Mouse (Mus musculus) heart, embryonic 10.5 days (tissue): ENCODE measurements around the gene A930033H14Rik. TPM values are rescaled to one million over a fixed set of nuclear protein-coding genes. Genes with fewer than 3 reads are reported as not detected.

Source experiments
- polyA plus RNA-seq: library from polyadenylated mRNA; unstranded; fragments of >200 nt; fragmentation: Nextera tagmentation; extraction: Ambion mirVana; gene quantifications from 2 replicates; pipeline ENCODE4 v1.2.1, GENCODE M21; 2016

Gene A930033H14Rik
- polyA plus RNA-seq, 1 experiment from 2014 or later: 1.7 TPM

Other genes starting within 250 kb of the A930033H14Rik start
- gene Rhobtb1, start 61.7 kb downstream of the A930033H14Rik start, polyA plus RNA-seq: 26.6 and 28.4 TPM in 2 replicates
- 411 and 465 TPM in 2 replicates for gene Cdk1, start 139.8 kb upstream of the A930033H14Rik start, polyA plus RNA-seq
- gene Ank3, start 185.7 kb upstream of the A930033H14Rik start, polyA plus RNA-seq: 54.8 and 74.8 TPM in 2 replicates